Mouse (Mus musculus) ES-Bruce4 (cell line): ENCODE results near the gene Ing1.

Experiments
- CTCF ChIP-seq: IDR thresholded peaks from one replicate; pipeline ENCODE4 v1.8.1; 2011; ENCODE audit warnings: low read depth, low read length
- EP300 ChIP-seq: IDR thresholded peaks from 2 replicates; pipeline ENCODE4 v1.6.1; 2011; ENCODE audit warnings: low read depth, low read length; ENCODE audit not compliant: insufficient read depth
- POLR2A ChIP-seq: IDR thresholded peaks from one replicate; pipeline ENCODE4 v1.8.1; 2011; ENCODE audit warnings: low read length; ENCODE audit not compliant: insufficient read depth

GRCm38 (mm10) chr8:11575604-11576384 is 20.4 kb downstream of the Ing1 start:
- TF ChIP-seq CTCF (no peak), EP300 (no peak), POLR2A (no peak)
